Mouse (Mus musculus) lung, postnatal 10 days (tissue): ENCODE results near the gene Col27a1.

Experiments used
- DNase-seq: peaks from one replicate; pipeline ENCODE4 v3.0.0; 2021

The Col27a1 gene

DNA sequence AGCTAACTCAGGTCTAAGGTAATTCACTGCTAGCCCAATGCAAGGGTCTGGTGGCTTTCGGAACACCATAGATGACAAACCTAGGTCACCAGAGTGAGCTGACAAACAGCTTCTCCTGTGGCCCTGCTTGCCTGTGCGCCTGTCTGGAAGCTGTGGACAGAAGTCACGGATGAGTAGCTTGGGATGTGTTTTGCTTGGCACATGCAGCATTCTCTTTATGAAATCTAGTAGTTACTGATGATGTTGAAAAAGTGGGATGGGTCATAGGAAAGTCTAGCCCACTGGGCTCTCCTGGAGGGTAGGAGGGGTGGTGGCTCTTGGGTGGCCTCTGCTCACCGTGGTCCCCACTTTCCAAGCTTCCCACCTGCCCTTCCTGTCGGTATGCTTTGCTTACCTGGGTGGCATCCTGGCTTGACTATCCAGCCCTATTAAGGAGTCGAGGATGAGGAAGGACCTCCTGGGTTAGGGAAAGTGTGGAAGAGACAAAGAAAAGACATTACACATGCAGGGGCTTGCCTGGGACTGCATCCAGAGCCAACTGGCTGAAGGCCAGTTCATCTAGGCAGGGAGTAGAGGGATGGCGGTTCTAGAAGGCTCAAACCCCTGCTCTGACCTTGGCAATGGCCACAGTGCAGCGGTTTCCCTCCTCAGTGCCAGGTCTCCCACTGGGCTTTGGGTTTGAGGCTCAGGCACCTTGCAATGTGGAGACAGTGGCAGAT is 12.5 kb downstream of the Col27a1 start:
- peak; percentile 60 for DNase-seq

GRCm38 (mm10) chr4:63226883-63227235 is 13.1 kb downstream of the Col27a1 start:
- DNase-seq, result no peak

GRCm38 (mm10) chr4:63228943-63229342 is 15.1 kb downstream of the Col27a1 start:
- DNase-seq, result peak; percentile 68

DNA sequence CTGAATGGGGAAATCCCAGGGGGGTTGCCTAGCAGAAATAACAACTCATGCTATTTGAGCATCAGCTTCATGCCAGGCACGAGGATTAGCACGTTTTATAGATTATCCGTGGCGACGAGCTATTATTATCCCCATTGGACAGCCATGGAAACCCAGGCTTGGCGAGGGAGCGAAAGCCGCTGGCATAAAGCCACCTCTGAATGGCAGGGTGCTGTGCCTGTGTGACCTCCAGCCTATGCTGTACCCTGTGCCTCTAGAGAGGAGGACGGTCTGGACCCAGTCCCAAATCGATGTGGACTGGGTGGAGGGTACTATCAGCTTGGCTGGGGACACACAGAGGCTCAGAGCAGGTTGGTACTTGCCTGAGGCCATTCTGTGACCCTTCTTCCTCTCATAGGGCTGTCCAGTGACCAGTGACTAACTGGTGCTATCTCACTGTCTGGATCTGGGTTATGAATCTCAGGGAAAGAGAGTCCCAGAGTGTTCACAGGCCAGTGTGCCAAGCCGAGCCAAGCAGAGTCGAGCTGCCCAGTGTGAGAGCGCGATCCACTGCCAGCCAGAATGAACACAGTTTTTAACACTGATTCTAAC is 16.3 kb downstream of the Col27a1 start:
- no peak for DNase-seq

GRCm38 (mm10) chr4:63231121-63231520 is 17.3 kb downstream of the Col27a1 start:
- DNase-seq, result peak; percentile 78

GRCm38 (mm10) chr4:63232542-63233020 is 18.8 kb downstream of the Col27a1 start:
- DNase-seq, result no peak

DNA sequence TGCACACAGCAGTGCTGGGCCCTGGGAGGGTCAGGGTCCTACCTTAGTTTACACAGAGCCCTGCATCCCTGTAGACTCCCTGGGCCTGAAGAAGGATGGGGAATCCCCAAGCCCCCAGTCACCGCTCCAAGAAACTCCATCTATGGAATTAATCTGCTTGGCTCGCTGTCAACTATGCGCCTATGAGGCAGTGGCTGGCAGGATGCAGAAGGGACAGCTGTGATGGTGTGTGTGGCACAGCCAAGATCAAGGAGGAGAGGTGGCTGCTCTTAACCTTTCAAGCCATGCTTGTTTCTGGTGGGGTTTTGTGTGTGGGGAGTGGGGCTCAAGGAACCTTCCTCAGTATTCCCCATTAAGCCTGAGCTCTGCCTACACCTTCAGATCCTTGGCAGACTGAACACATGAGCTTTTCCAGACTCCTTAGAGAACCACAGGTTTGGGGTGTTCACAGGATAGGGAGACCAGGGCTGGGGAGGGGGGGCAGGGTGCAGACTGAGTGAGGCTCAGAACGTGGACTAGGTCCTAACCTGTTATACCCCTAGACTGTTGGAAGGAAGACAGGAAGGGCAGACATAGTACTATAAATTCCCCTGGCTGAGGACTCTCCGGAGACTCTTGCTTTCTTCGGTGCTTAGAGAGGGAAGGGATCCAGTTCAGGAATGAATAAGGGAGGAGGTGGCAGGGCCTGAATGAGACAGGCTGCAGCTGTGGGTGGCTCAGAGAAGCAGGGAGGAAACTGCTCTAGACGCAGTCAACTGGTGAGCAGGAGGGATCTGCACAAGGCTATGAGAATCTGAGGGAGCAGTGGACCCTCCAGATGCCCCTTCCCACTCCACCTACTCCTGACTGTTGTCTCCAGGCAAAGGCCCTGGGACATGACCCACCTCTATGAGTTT is 20.0 kb downstream of the Col27a1 start:
- DNase-seq, result peak; percentile 80

GRCm38 (mm10) chr4:63234852-63235251 is 21.0 kb downstream of the Col27a1 start:
- DNase-seq, result no peak

DNA sequence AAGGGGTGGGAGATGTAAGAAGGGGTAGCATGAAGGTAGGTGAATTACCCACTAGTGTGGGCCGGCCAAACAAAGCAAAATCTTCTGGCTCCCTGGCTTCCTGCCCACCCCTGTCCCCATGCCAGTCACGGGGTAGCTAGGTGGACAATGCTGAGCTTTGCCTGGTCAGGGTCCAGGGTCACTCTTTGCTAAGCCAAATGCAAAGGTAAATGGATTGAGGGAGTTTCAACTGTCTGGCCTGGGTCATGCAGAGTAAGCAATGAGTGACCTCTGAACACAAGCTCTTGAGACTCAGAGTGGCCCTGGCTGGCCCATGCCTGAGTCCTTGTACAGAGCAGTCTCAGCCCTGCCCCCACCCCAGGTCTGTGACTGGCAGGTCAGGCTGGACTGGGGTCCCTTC is 22.4 kb downstream of the Col27a1 start:
- no peak for DNase-seq

- DNase-seq, result no peak
These were observed 23.4 kb downstream of the Col27a1 start for GRCm38 (mm10) chr4:63237225-63237624.

GRCm38 (mm10) chr4:63238141-63238540 is 24.3 kb downstream of the Col27a1 start:
- DNase-seq, result no peak

DNA sequence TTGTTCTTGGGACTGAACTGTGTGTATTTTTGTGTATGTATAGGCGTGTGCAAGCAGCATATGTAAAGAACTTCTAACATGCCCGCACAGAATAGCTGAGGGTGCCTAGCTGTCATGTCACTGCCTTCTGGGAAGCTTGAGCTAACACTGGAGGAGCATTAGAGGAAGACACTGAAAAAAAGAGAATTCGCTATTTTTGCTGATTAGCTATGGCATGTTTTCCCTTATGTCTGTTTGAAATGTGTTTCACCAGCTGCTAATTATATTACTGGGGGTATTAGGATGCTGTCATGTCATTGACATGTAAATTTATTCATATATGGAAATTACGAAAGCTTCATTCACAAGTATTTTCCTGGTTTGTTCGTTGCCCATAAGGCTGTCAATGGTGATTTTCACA is 24.9 kb downstream of the Col27a1 start:
- DNase-seq, result no peak

GRCm38 (mm10) chr4:63241031-63241430 is 27.2 kb downstream of the Col27a1 start:
- no peak for DNase-seq

- no peak for DNase-seq
These were observed 34.2 kb downstream of the Col27a1 start for GRCm38 (mm10) chr4:63247991-63248390.

- no peak for DNase-seq
These were observed 35.1 kb downstream of the Col27a1 start for GRCm38 (mm10) chr4:63248951-63249350.

DNA sequence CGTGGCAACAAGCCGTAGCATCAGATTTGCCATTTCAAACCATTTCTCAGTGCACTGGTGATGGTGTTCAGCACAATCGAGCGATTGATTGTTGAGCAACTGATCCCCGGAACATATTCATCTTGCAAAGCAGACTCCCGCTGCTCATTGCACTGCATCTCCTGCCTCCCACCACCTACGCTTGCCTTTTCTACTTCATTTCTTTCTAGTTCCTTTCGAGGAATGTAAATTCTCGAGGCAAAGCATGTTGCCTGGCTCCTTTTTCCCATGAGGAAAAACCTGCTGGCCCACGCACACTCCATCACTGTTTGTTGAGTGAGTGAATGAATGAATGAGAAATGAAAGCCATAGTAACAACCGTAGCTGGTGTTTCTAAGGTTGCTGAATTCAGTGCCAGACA is 38.0 kb downstream of the Col27a1 start:
- DNase-seq, result no peak

DNA sequence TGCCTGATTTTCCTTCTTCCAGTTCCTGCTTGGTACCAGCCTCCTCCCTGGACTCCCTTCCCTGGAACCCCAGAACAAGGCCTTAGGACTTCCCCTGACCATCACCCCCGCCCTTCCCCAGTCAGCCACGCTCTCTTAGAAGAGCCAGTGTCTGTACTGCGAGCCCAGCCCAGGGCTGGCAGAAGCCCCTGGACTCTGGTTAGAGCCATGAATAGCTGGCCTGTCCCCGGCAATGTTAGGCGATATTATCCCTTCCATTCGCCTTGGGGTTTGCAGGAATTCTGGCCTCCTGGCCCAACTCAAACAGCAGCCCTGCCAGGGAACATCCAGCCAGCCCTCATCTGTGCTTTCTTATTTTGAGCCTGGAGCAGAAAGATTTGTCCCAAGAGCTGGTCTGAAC is 39.9 kb downstream of the Col27a1 start:
- DNase-seq, result no peak

- no peak for DNase-seq
These were observed 40.3 kb downstream of the Col27a1 start for GRCm38 (mm10) chr4:63254151-63254550.

- no peak for DNase-seq
These were observed 42.6 kb downstream of the Col27a1 start for GRCm38 (mm10) chr4:63256371-63256770.

GRCm38 (mm10) chr4:63257346-63257745 is 43.5 kb downstream of the Col27a1 start:
- no peak for DNase-seq

- DNase-seq, result no peak
These were observed 44.3 kb downstream of the Col27a1 start for GRCm38 (mm10) chr4:63258096-63258495.

DNA sequence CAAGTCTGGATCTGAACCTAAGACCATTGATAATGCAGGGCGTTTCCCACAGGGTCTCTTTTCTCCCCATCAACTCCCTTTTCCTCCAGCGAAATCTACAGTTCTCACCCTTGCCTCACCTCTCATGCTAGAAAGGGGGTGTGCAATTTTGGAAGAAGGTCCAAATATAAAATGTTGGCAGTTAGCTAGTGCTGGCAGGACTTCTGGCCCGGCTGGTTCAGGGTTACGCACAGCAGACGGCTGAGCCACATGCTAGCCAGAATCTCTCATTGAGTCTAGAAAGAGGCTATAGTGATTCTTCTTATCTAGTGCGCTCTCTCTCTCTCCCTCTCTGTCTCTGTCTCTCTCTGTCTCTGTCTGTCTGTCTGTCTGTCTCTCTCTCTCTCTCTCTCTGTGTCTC is 45.3 kb downstream of the Col27a1 start:
- no peak for DNase-seq

GRCm38 (mm10) chr4:63260506-63260905 is 46.7 kb downstream of the Col27a1 start:
- DNase-seq, result no peak

DNA sequence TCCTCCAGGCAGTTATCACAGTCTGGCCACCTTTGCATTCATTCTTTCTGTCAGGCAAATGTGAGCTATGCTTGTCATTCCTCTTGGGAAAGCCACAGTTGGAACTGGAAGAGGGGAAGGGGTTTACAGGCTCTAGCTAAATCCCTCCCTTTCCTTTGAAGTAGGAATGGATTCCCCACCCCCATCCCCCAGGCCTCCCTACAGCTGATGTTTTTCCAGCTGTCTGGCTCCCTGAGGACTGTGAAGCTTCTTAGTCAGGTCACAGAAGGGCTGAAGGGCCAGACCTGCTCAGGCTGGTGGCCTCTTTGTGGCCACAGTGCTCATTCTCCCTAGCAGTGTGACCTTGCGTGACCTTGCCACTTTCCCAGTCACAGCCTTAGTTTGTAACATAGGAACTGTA is 49.1 kb downstream of the Col27a1 start:
- DNase-seq, result peak; percentile 17
